Mouse (Mus musculus) megakaryocyte, embryonic 14.5 days (primary cell): ENCODE measurements around the gene Gm20683. TPM values are rescaled to one million over a fixed set of nuclear protein-coding genes. Genes with fewer than 3 reads are reported as not detected.

Experiments
- H3K27me3 ChIP-seq: replicated peaks from 2 replicates; pipeline ENCODE3; 2012; ENCODE audit warnings: inconsistent platforms
- H3K36me3 ChIP-seq: replicated peaks from 2 replicates; pipeline ENCODE3; 2012; ENCODE audit warnings: low read length, inconsistent platforms, mixed read lengths
- H3K4me1 ChIP-seq: 2 replicates; pipeline ENCODE4 v1.6.1; 2012; ENCODE audit warnings: inconsistent platforms
- H3K4me3 ChIP-seq: replicated peaks from 2 replicates; pipeline ENCODE3; 2012; ENCODE audit warnings: moderate library complexity, mild to moderate bottlenecking, inconsistent platforms
- H3K9me3 ChIP-seq: 2 replicates; pipeline ENCODE4 v1.6.1; 2012; ENCODE audit warnings: inconsistent platforms
- FLI1 ChIP-seq: IDR thresholded peaks from 2 replicates; pipeline ENCODE4 v1.6.1; 2012; ENCODE audit warnings: low read length, inconsistent platforms, mixed read lengths
- GATA1 ChIP-seq: IDR thresholded peaks from 3 replicates; pipeline ENCODE4 v1.6.1; 2012; ENCODE audit warnings: mixed read lengths, low read length, inconsistent platforms, borderline replicate concordance
- polyA plus RNA-seq: library from polyadenylated mRNA; stranded (reverse); fragments of >175 nt; gene quantifications from 2 replicates; pipeline ENCODE4 v1.2.3, GENCODE M21; 2012; ENCODE audit warnings: low replicate concordance; ENCODE audit not compliant: insufficient read depth

Gm20683 gene
- polyA plus RNA-seq = 3.0 and 5.2 TPM in 2 replicates

DNA sequence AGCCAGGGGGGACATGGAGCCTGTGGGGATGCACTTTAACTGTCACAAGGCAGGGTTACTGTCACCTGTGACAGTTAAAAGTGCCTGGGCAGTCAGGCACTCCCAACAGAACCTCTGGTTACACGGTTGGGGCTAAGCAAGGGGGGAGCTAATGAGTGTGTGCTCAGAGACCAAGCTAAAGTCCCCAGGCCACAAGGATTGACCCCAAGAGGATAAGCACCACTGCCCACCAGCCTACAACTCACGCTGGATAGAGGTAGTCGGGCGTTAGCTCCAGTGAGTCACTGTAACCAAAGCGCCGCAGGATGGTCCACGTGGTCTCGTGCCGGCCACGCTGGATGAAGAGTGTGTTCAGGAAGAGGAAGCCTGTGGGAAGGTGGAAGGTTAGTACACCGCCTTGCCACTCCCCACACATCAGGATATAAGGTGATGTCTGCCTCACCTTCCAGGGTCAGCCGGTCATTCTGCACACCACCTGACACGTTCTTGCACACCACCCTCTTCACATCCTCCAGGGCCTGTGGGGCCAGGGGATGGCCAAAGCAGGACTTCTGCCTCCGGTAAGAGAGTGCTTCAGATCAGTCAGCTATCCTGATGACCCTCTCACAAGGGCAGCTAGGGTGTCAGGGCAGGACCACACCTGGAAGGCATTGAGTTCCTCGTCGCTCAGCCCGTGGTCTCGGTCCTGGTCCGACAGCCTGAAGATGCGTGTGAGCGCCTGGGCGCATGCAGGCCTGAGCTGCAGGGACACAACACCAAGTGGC lies at the start of gene Gm20683:
Gm20683 (minus strand) TSS at position 647 of the 764 bp plus-strand sequence.
- peaks cover 93% of the 10 kb centered on the region for H3K4me1 ChIP-seq
- peaks cover 82% of the 10 kb centered on the region for H3K36me3 ChIP-seq
- no peaks in the 10 kb centered on the region for H3K9me3 ChIP-seq
- H3K27me3 ChIP-seq = no peaks in the 10 kb centered on the region
- TF ChIP-seq GATA1 = no peak
- TF ChIP-seq FLI1 = no peak
- peak within 1 kb of the TSS; percentile 55 for H3K4me3 ChIP-seq

- H3K9me3 ChIP-seq = no peaks in the 10 kb centered on the region
- peaks cover 28% of the 10 kb centered on the region for H3K4me1 ChIP-seq
- peaks cover 78% of the 10 kb centered on the region for H3K36me3 ChIP-seq
- no peak overlapping the region for H3K4me3 ChIP-seq
- TF ChIP-seq FLI1 = no peak
- no peak for TF ChIP-seq GATA1
- H3K27me3 ChIP-seq = no peaks in the 10 kb centered on the region
These were observed 47.3 kb upstream of the Gm20683 start for GRCm38 (mm10) chr17:25888837-25889236.

DNA sequence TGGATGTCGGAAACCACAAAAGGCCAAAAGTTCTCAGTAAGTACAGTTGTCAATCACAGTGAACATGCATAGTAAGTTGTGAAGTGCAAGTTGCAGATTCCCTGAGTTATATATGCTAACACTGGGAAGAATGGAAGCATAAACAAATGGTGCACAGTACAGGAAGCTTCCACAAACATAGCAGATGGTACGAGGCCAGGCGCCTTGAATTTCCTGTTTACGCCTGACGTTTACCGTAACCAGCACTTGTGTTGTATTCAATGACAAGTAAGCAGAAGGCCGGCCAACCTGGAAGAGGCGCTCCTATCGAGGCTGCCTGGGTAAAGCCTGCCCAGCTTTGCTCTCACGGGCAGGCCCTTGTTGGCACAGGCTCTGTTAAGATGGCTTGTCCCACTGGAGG lies 45.9 kb upstream of the Gm20683 start:
- Histone ChIP-seq H3K9me3 (no peaks in the 10 kb centered on the region), H3K4me1 (peaks cover 30% of the 10 kb centered on the region), H3K36me3 (peaks cover 91% of the 10 kb centered on the region), H3K4me3 (no peak overlapping the region), H3K27me3 (no peaks in the 10 kb centered on the region)
- no peak for TF ChIP-seq FLI1
- no peak for TF ChIP-seq GATA1

GRCm38 (mm10) chr17:25886806-25887205 lies 45.2 kb upstream of the Gm20683 start:
- H3K4me3 ChIP-seq = no peak overlapping the region
- H3K9me3 ChIP-seq = no peaks in the 10 kb centered on the region
- peaks cover 34% of the 10 kb centered on the region for H3K4me1 ChIP-seq
- TF ChIP-seq GATA1 (no peak), FLI1 (no peak)
- no peaks in the 10 kb centered on the region for H3K27me3 ChIP-seq
- H3K36me3 ChIP-seq = peaks cover 95% of the 10 kb centered on the region

- Histone ChIP-seq H3K9me3 (no peaks in the 10 kb centered on the region), H3K4me3 (no peak overlapping the region), H3K27me3 (no peaks in the 10 kb centered on the region), H3K36me3 (peaks cover 95% of the 10 kb centered on the region), H3K4me1 (peaks cover 41% of the 10 kb centered on the region)
- TF ChIP-seq FLI1 (no peak), GATA1 (no peak)
These were observed 44.1 kb upstream of the Gm20683 start for GRCm38 (mm10) chr17:25885636-25886035.

GRCm38 (mm10) chr17:25883824-25884223 lies 42.3 kb upstream of the Gm20683 start:
- Histone ChIP-seq H3K9me3 (no peaks in the 10 kb centered on the region), H3K36me3 (peaks cover 95% of the 10 kb centered on the region), H3K27me3 (no peaks in the 10 kb centered on the region), H3K4me1 (peaks cover 47% of the 10 kb centered on the region), H3K4me3 (no peak overlapping the region)
- no peak for TF ChIP-seq GATA1
- TF ChIP-seq FLI1 = no peak

- H3K9me3 ChIP-seq = no peaks in the 10 kb centered on the region
These were observed 41.7 kb upstream of the Gm20683 start for GRCm38 (mm10) chr17:25883268-25883667.

DNA sequence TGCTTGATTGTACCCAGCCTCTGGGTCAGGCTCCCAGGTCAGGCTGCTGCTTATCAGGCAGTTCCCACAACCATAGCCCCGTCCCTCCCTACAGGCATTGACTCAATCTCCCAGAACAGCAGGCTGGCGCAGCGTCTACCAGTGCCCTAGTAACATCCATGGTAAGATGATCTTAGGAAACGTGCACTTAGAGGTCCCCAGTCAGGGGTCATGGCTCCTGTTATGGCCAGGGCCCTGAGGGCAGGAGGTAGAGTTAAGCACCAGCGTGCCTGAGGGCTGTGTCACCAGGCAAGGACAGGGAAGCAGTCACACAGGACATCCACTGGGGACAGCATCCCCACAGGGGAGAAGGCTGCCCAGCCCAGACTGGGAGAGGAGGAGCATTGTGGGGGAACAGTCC lies 40.7 kb upstream of the Gm20683 start:
- H3K4me1 ChIP-seq = peaks cover 41% of the 10 kb centered on the region
- peaks cover 94% of the 10 kb centered on the region for H3K36me3 ChIP-seq

More at GRCm38 (mm10) chr17:25883268-25883667, 41.7 kb upstream of the Gm20683 start:
- peaks cover 47% of the 10 kb centered on the region for H3K4me1 ChIP-seq
- H3K36me3 ChIP-seq = peaks cover 95% of the 10 kb centered on the region
- TF ChIP-seq FLI1 = no peak
- no peak for TF ChIP-seq GATA1
- H3K4me3 ChIP-seq = no peak overlapping the region
- no peaks in the 10 kb centered on the region for H3K27me3 ChIP-seq

GRCm38 (mm10) chr17:25881691-25882090 lies 40.1 kb upstream of the Gm20683 start:
- H3K9me3 ChIP-seq = no peaks in the 10 kb centered on the region
- peaks cover 40% of the 10 kb centered on the region for H3K4me1 ChIP-seq
- H3K36me3 ChIP-seq = peaks cover 93% of the 10 kb centered on the region
- TF ChIP-seq GATA1 = no peak
- TF ChIP-seq FLI1 = no peak
- no peak overlapping the region for H3K4me3 ChIP-seq
- no peaks in the 10 kb centered on the region for H3K27me3 ChIP-seq

More for the DNA sequence above, 40.7 kb upstream of the Gm20683 start:
- Histone ChIP-seq H3K9me3 (no peaks in the 10 kb centered on the region), H3K4me3 (peak overlapping the region; percentile 36), H3K27me3 (no peaks in the 10 kb centered on the region)
- no peak for TF ChIP-seq FLI1
- TF ChIP-seq GATA1 = no peak

- Histone ChIP-seq H3K9me3 (no peaks in the 10 kb centered on the region), H3K4me1 (peaks cover 40% of the 10 kb centered on the region), H3K27me3 (no peaks in the 10 kb centered on the region), H3K4me3 (no peak overlapping the region), H3K36me3 (peaks cover 91% of the 10 kb centered on the region)
- TF ChIP-seq GATA1 = no peak
- no peak for TF ChIP-seq FLI1
These were observed 39.5 kb upstream of the Gm20683 start for GRCm38 (mm10) chr17:25880913-25881641.
